Mouse (Mus musculus): ENCODE measurements around the gene Gm17387.

The Gm17387 gene

DNA sequence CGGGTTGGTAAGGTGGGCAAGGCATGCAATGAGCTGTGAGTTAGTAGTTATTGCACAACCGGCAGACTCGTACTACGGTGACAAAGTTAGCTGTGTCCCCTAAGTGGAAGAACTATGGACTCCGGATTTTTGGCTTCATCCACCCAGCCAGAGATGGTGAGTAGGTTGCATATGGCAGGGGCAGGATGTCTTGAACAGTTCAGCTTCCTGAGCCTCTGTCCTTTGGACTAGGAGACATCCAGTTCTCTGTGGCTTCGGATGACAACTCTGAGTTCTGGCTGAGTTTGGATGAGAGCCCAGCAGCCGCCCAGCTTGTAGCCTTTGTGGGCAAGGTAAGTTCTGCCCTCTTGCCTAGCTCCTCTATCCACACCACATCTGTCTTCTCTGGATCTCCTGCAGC lies 35.6 kb downstream of the Gm17387 start:
- in situ Hi-C loops (cut with MboI; ENCODE audit: unreplicated experiment in 2 of 2), result loop anchor here in 1 of 2 experiments (25.0 kb wide), 1 partner anchor 952 kb away; the partner anchor contains the start of genes Echs1, Fuom and Paox

DNA sequence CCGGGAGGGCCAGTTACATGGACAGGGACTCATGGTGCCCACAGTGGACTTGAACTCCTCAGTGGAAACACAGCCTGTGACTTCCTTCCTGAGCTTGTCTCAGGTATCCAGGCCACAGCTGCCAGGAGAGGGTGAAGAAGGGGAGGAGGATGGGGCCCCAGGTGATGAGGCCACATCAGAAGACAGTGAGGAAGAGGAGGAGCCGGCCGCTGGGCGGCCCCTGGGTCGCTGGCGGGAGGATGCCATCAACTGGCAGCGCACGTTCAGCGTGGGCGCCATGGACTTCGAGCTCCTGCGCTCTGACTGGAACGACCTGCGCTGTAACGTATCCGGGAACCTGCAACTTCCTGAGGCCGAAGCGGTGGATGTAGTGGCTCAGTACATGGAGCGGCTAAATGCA lies 39.4 kb downstream of the Gm17387 start:
- in situ Hi-C loops (cut with MboI; ENCODE audit: unreplicated experiment in 2 of 2), result loop anchor here in 1 of 2 experiments (25.0 kb wide), 1 partner anchor 956 kb away; the partner anchor contains the start of genes Echs1, Fuom and Paox

DNA sequence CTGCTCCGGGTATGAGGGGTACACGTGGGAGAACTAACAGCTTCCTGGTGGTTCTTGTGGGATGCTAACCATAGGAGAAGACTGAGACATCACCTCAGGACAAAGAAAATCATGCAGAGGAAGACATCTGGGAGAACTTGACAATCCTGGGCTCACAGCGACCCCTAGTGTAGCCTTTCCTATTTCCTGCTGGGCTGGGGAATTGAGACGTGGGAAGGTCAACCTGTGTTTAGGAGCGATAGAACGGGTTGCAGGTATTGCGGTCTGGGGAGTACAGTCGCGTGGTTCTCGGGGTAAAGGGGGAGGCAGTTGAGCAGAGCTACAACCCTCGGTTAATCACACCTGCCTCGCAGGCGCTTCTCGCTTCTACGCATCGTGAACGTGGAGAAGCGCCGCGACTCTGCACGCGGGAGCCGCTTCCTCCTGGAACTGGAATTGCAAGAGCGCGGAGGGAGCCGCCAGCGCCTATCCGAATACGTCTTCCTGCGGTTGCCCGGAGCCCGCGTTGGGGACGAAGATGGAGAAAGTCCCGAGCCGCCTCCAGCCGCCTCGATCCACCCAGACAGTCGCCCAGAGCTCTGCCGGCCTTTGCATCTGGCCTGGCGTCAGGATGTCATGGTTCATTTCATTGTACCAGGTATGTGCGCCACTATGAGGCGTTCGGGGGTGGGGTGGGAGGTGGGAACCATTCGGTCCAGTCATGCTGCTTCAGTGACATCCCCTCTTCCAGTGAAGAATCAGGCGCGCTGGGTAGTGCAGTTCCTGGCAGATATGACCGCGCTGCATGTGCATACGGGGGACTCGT lies 41.3 kb downstream of the Gm17387 start:
- in situ Hi-C loops (cut with MboI; ENCODE audit: unreplicated experiment in 2 of 2), result loop anchor here in 1 of 2 experiments (25.0 kb wide), 1 partner anchor 958 kb away; the partner anchor contains the start of genes Echs1, Fuom and Paox

DNA sequence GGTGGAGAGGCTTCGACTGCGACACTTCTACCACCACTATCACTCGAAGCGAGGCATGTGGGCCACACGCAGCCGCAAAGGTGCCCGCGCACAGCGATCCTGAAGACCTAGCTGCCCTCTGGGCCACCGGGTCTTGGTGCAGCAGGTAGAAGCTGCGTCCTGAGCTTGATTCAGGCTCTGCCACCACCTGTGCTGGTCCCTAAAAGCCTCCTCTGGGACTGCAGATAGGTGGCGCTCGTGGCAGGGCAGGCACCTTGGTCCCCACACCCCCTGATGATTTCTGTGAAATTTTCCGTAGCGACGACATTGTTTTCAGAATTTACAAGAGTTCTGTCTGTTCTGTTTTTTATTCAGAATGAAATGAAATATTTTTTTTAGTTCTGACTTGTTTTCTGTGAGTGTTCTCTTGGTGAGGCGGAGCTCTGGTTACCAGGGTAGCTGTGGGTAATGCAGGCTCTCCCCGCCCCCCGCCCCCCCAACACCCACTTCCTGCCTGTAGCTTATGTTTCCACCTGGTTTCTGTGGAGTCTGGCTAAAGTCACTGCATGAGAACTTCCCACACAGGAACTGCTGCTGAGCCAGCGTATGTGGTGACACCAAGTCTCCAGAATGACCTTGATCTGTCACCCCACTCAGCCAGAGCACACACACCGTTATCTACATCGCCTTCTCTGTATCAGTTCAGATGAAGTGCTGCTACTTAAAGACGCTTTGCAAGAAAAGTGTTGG lies 43.2 kb downstream of the Gm17387 start:
- in situ Hi-C loops (cut with MboI; ENCODE audit: unreplicated experiment in 2 of 2), result loop anchor here in 1 of 2 experiments (25.0 kb wide), 1 partner anchor 960 kb away; the partner anchor contains the start of genes Echs1, Fuom and Paox

DNA sequence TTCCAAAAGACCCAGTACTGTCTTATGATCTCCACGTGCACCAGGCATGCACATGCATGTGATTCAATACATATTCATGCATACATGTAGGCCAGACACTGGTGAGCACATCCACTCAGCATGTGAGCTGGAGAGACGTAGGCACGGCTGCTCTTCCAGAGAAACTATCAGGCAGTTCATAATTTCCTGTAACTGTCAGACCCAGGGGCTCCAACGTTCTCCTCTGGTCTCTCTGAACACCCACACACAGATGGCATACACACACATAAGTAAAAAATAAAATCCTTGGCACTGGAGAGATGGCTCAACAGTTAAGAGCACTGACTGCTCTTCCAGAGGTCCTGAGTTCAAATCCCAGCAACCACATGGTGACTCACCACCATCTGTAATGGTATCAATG lies 44.9 kb downstream of the Gm17387 start:
- in situ Hi-C loops (cut with MboI; ENCODE audit: unreplicated experiment in 2 of 2), result loop anchor here in 1 of 2 experiments (25.0 kb wide), 1 partner anchor 961 kb away; the partner anchor contains the start of genes Echs1, Fuom and Paox

DNA sequence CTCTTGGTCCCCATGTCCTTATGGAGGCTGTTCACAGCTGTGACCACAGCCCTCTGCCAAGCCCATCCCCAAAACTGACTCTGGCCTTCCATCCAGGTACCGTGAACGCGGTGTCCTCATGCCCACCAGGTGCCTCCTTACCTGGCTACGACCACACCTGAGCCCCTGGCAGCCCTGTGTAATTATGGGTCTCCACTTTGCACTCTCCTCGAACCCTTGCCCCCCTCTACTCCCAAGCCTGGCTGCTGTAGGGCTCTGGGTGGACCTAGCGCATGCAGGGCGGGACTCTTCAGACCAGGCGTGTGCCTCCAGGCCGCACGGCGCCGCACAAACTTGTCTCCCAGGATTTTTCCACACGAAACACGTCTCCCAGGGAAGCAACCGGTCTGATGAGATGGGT lies 48.9 kb downstream of the Gm17387 start, which contains the start of gene Pkp3:
Gene Pkp3, plus strand, starts transcription at position 378 of the 400 bp plus-strand sequence.
- in situ Hi-C loops (cut with MboI; ENCODE audit: unreplicated experiment in 2 of 2), result no loop called here

DNA sequence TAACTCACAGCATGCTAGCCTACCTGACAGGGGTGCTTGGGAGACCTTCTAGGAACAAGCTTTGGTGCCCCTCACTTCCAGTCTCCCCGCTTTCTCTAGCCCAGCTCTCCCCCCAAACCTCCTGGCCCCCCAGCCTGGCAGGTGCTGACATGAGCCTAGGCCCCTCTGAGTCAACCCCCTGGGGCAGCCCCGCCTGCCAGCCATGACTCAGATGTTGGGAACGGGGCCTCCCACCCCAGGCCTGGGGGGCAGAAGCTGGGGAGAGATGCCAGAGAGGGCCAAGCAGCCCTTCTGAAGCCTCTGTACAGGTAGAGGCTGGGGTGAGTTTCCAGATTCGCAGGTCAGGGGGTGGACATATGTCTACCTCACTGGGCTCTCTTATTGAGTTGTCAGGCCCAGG lies 49.9 kb downstream of the Gm17387 start:
- in situ Hi-C loops (cut with MboI; ENCODE audit: unreplicated experiment in 2 of 2), result no loop called here
